Mouse (Mus musculus) liver, embryonic 15.5 days (tissue): ENCODE measurements around the gene Scd4. TPM values are rescaled to one million over a fixed set of nuclear protein-coding genes. Genes with fewer than 3 reads are reported as not detected.

Source experiments
- ATAC-seq: fragments of 200-750 bp; cut with Nextera tagmentation; 2 replicates; pipeline ENCODE4 v1.8.0; 2017; ENCODE audit warnings: moderate number of reproducible peaks, mild to moderate bottlenecking, moderate library complexity; ENCODE audit not compliant: insufficient read depth
- H3K27ac ChIP-seq: fragments of 300-500 bp; sonication (generic); replicated peaks from 2 replicates; pipeline ENCODE4 v1.5.1; 2015; ENCODE audit warnings: mild to moderate bottlenecking, inconsistent platforms
- H3K27me3 ChIP-seq: fragments of 300-500 bp; sonication (generic); 2 replicates; pipeline ENCODE4 v1.6.1; 2015; ENCODE audit warnings: mild to moderate bottlenecking, inconsistent platforms
- H3K36me3 ChIP-seq: fragments of 300-500 bp; sonication (generic); replicated peaks from 2 replicates; pipeline ENCODE4 v1.6.1; 2015; ENCODE audit warnings: moderate library complexity, mild to moderate bottlenecking, inconsistent platforms
- H3K4me1 ChIP-seq: fragments of 300-500 bp; sonication (generic); replicated peaks from 2 replicates; pipeline ENCODE4 v1.6.1; 2015; ENCODE audit warnings: inconsistent platforms
- H3K4me2 ChIP-seq: fragments of 300-500 bp; sonication (generic); 2 replicates; pipeline ENCODE4 v1.6.1; 2015; ENCODE audit warnings: moderate library complexity, mild to moderate bottlenecking, inconsistent platforms
- H3K4me3 ChIP-seq: fragments of 300-500 bp; sonication (generic); replicated peaks from 2 replicates; pipeline ENCODE4 v1.5.1; 2015; ENCODE audit warnings: mild to moderate bottlenecking, inconsistent platforms
- H3K9ac ChIP-seq: fragments of 300-500 bp; sonication (generic); 2 replicates; pipeline ENCODE4 v1.6.1; 2015; ENCODE audit warnings: moderate library complexity, mild to moderate bottlenecking, inconsistent platforms
- H3K9me3 ChIP-seq: fragments of 300-500 bp; sonication (generic); replicated peaks from 2 replicates; pipeline ENCODE4 v1.6.1; 2016; ENCODE audit warnings: inconsistent platforms
- WGBS: fragments of 180-500 bp; shearing (Covaris S2); methylation state at CpG from one replicate; pipeline ENCODE4 v1.1.7; 2015; ENCODE audit warnings: mixed read lengths; ENCODE audit not compliant: insufficient replicate concordance; 5-methylcytosine and 5-hydroxymethylcytosine counted together
- polyA plus RNA-seq: library from polyadenylated mRNA; unstranded; fragments of >200 nt; fragmentation: Nextera tagmentation; extraction: Ambion mirVana; gene quantifications from 2 replicates; pipeline ENCODE4 v1.2.1, GENCODE M21; 2015

Gene Scd4
- polyA plus RNA-seq, 1 experiment from 2014 or later: not detected

DNA sequence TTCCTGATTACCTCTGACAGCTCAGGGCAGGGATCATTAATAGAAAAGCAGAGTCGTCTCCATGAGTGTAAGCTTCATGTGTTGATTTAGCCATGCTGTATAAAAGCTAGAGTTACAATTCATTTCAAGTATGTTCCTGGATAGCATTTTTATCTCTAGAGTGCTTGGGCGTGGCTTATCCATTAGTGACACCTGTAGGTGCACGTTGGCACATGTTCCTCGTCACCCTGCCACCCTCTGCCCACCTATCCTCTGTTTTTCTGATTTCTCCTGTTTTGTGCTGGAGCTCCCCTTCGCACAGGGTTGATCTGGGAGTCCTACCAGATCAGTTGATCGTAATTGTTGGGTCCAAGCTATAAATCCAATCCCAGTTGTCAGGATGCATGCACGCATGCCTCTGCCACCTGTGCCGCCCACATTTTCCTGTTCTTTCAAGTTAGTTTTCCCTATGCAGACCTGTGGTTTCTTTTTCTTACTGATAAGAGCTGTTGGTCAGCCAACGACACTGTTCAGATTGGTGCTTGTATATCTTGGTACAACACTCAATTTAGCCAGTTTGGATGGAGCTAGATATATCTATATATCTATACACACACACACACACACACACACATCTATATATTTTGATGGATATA is 31.1 kb upstream of the Scd4 start:
- Histone ChIP-seq H3K4me3 (0 out of 2 replicates have a peak overlapping the region, but pooled peaks have one; percentile 4), H3K4me1 (peaks cover 70% of the 10 kb centered on the region), H3K36me3 (peaks cover 98% of the 10 kb centered on the region), H3K27me3 (no peaks in the 10 kb centered on the region), H3K9me3 (no peaks in the 10 kb centered on the region), H3K4me2 (peak overlapping the region; percentile 93), H3K27ac (peak overlapping the region; percentile 71), H3K9ac (0 out of 2 replicates have a peak overlapping the region, but pooled peaks have one; percentile 22)
- 27% methylated on average over 9 of the region's 9 CpGs for WGBS
- ATAC-seq: peak; percentile 64

DNA sequence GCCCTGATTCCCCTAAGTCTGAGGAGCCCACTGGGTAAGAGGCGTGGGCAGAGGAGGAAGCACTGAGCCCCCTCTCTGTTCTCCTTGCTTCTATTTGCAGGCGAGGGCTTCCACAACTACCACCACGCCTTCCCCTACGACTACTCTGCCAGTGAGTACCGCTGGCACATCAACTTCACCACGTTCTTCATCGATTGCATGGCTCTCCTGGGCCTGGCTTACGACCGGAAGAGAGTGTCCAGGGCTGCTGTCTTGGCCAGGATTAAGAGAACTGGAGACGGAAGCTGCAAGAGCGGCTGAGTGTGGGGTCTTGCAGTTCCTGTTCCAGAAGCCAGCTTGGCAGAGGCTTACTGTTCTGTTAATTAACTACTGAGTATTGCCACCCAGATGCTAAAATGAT is 30.0 kb upstream of the Scd4 start:
- 82% methylated on average over 11 of the region's 11 CpGs for WGBS
- H3K9ac ChIP-seq: no peak overlapping the region
- no peak overlapping the region for H3K4me2 ChIP-seq
- no peaks in the 10 kb centered on the region for H3K27me3 ChIP-seq
- H3K4me3 ChIP-seq: no peak overlapping the region
- H3K27ac ChIP-seq: no peak overlapping the region
- H3K9me3 ChIP-seq: no peaks in the 10 kb centered on the region
- H3K4me1 ChIP-seq: peaks cover 59% of the 10 kb centered on the region
- peaks cover 98% of the 10 kb centered on the region for H3K36me3 ChIP-seq
- no peak for ATAC-seq

DNA sequence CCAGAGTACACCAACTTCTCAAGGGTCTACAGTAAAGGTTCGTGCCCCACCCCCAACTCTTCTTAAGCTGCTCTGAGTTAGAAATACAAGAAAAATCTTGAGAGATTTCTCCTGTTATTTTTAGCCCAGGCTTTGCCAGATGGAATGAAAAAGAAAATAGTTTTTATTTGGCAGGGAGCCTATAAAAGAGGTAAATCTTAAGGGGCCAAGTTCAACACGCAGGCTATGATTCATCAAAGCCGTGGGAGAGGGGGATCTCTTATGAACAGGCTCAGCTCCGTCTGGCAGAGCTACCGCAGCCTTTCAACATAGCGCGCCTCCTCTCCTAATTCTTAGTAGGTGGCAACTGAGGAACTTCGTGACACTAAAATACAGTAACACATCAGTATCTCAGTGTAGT is 29.4 kb upstream of the Scd4 start:
- Histone ChIP-seq H3K4me1 (peaks cover 53% of the 10 kb centered on the region), H3K9me3 (no peaks in the 10 kb centered on the region), H3K36me3 (peaks cover 97% of the 10 kb centered on the region), H3K4me2 (no peak overlapping the region), H3K9ac (no peak overlapping the region), H3K4me3 (no peak overlapping the region), H3K27ac (no peak overlapping the region), H3K27me3 (no peaks in the 10 kb centered on the region)
- WGBS: 83% methylated on average over 8 of the region's 8 CpGs
- ATAC-seq: no peak

DNA sequence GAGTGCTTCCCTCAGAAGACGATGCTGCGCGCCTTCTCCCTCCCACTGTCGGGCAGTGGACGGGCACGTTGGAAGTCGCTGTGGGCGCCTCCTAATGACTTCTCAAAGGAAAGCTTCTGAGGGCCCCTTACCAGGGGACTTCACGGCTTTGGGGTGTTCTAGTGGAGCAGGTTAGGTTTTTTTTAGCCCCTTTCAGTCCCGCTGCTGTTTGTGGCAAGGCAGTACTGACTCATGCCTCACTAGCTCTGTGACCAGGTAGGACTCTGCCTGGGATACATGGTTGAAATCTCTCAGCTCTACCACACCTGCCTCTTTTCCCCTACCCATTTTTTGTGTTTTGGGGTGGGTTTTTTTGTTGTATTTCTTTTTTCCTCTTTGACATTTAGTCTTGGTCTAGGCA is 28.5 kb upstream of the Scd4 start:
- Histone ChIP-seq H3K9me3 (no peaks in the 10 kb centered on the region), H3K4me3 (no peak overlapping the region), H3K4me2 (no peak overlapping the region), H3K4me1 (peaks cover 44% of the 10 kb centered on the region), H3K9ac (no peak overlapping the region), H3K27ac (no peak overlapping the region), H3K27me3 (no peaks in the 10 kb centered on the region), H3K36me3 (peaks cover 95% of the 10 kb centered on the region)
- WGBS: 85% methylated on average over 10 of the region's 10 CpGs
- ATAC-seq: no peak

DNA sequence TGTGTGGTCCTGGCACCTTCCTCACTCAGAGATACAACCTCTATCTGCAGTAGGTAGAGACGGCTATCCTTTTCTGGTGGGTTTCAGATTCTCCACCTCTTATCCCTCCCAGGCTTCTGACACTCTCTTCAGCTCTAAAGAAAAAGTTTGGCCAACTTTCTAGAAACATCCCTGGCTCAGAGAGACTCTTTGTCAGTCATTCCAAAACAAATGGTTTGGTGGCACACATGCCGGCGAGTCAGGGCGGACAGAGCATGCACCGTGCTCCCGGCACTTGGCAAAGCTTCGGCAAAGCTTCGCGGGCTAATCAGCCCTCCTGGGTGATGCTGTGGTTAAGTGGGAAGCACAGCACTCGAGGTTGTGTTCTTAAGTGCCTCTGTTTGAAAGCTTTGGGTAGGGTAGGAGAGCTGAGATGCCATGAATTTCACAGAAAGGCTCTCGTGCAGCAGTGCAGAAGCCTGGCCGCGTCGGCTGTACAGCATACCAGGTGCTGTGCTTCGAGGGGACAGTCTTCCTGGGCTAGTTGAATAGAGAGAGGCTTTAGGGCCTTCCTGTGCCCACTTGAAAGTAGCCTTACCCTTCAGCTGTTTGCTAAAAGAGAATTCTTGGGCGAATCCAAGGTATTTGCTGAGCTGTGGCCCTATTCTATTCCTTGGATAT is 27.9 kb upstream of the Scd4 start:
- Histone ChIP-seq H3K27me3 (no peaks in the 10 kb centered on the region), H3K4me1 (peaks cover 38% of the 10 kb centered on the region), H3K9me3 (no peaks in the 10 kb centered on the region), H3K27ac (no peak overlapping the region; the same call in 1 of the 2 replicates), H3K9ac (no peak overlapping the region), H3K36me3 (peaks cover 91% of the 10 kb centered on the region), H3K4me2 (no peak overlapping the region), H3K4me3 (no peak overlapping the region)
- WGBS: 84% methylated on average over 16 of the region's 16 CpGs
- ATAC-seq: no peak

DNA sequence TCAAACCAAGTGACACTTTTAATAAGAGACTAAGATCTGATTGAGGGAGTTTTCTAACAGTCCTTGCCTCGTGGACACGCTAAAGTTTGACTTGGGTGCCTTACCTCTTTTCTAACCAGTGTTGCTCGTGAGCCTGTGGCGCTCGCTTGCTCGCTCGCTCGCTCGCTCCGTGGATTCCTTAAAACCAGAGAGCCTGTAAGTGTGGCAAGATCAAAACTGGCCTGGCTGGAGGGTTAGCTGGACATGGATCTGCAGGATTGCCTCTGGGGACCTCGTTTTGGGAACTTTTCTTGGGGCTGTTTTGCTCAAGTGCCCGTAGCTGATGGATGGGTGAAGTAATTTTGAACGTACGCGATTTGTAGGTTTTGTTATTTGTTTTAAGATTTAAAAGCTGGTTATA is 27.2 kb upstream of the Scd4 start:
- peaks cover 83% of the 10 kb centered on the region for H3K36me3 ChIP-seq
- H3K9me3 ChIP-seq: no peaks in the 10 kb centered on the region
- no peak overlapping the region for H3K4me3 ChIP-seq
- no peak overlapping the region for H3K4me2 ChIP-seq
- H3K9ac ChIP-seq: no peak overlapping the region
- H3K27ac ChIP-seq: no peak overlapping the region
- H3K4me1 ChIP-seq: peaks cover 33% of the 10 kb centered on the region
- WGBS: 86% methylated on average over 15 of the region's 15 CpGs
- no peaks in the 10 kb centered on the region for H3K27me3 ChIP-seq
- ATAC-seq: no peak

DNA sequence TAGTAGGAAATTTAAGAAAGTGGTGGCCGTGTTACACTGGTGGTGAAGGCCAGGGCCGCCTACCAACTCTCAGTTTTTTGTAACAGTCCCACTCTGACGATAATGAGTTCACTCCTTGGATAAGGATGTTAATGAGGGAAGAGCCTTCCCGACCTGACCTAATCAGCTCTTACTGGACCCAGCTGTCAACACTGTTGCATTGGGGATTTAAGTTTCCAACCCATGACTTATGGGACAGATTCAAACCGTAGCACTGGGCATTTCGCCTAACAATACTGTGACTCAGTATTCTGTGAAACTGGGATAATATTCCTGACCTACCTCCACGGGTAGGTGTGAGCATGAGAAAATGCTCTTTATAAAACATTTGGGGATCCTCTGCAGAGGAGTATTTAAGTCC is 26.7 kb upstream of the Scd4 start:
- H3K9ac ChIP-seq: no peak overlapping the region
- 68% methylated on average over 7 of the region's 7 CpGs for WGBS
- no peaks in the 10 kb centered on the region for H3K27me3 ChIP-seq
- peaks cover 33% of the 10 kb centered on the region for H3K4me1 ChIP-seq
- no peaks in the 10 kb centered on the region for H3K9me3 ChIP-seq
- peaks cover 79% of the 10 kb centered on the region for H3K36me3 ChIP-seq
- no peak overlapping the region for H3K4me2 ChIP-seq
- ATAC-seq: no peak
- H3K27ac ChIP-seq: no peak overlapping the region
- H3K4me3 ChIP-seq: no peak overlapping the region

DNA sequence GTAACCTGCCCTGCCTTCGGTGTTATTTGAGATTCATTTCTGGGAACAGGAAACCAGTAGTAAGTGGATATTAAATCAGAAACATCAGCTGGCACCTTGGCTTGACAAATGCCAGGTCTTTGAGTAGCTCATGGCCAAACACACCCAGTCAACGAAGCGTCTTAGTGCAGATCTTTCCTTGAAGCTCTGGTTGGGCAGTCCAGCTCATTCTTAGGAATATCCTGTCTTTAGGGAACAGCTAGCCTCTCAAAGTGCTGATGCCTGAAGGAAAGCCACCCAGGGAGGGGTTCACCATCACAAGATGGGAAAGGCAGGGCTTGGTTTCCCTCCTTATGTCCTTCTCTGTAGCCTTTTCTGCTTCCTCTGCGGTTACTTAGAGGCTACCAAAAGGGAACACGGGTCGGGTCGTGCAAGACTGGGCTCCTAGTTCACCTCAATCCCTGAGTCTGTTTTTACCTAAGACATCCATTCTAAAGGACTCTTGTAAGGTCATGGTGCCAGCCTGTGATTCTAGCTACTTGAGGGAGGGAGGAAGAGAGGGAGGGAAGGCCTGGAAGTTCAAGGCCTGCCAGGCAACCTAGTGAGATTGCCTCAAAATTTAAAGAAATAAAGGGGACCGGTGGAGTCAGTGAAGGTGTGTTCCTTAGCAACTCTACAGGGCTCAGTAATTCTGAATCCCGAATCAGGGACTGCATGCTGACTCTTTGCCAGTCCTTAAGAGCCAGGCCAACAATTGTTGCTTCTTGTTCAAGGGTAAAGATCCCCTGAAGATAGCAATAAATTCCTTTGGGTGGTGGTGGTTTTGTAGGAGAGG is 25.6 kb upstream of the Scd4 start:
- Histone ChIP-seq H3K36me3 (peaks cover 69% of the 10 kb centered on the region), H3K27ac (peak overlapping the region; percentile 16; the same call in 1 of the 2 replicates), H3K4me3 (no peak overlapping the region), H3K27me3 (no peaks in the 10 kb centered on the region), H3K4me2 (no peak overlapping the region), H3K9me3 (no peaks in the 10 kb centered on the region), H3K9ac (no peak overlapping the region), H3K4me1 (peaks cover 34% of the 10 kb centered on the region)
- no peak for ATAC-seq
- 72% methylated on average over 9 of the region's 9 CpGs for WGBS

DNA sequence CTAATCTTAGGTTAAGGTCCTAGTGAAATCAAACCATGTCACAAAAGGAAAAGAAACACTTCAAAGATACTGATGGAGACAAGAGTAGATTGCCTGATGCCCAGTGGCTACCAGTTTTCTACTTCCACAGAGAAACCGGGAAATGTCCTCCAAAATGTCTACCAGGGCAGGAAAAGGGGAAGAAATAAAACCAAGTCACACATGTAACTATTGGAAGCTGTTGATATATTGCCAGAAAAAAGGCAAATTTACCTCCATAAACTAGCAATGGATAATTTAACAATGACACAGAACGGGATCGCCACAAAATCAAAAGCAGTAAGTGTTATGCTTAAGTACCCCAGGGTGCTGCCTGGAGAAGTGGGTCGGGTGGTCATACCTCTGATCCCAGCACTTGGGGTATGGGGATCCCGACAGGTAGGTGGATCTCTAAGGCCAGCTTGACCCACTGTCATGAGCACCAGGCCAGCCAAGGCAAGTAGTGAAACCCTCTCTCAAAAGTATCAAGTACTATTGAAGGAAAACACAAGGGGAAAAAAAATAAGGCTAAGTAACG is 24.9 kb upstream of the Scd4 start:
- Histone ChIP-seq H3K9ac (no peak overlapping the region), H3K27ac (no peak overlapping the region), H3K4me3 (no peak overlapping the region), H3K9me3 (no peaks in the 10 kb centered on the region), H3K27me3 (no peaks in the 10 kb centered on the region), H3K36me3 (peaks cover 62% of the 10 kb centered on the region), H3K4me1 (peaks cover 31% of the 10 kb centered on the region), H3K4me2 (no peak overlapping the region)
- ATAC-seq: no peak
- 75% methylated on average over 6 of the region's 6 CpGs for WGBS

DNA sequence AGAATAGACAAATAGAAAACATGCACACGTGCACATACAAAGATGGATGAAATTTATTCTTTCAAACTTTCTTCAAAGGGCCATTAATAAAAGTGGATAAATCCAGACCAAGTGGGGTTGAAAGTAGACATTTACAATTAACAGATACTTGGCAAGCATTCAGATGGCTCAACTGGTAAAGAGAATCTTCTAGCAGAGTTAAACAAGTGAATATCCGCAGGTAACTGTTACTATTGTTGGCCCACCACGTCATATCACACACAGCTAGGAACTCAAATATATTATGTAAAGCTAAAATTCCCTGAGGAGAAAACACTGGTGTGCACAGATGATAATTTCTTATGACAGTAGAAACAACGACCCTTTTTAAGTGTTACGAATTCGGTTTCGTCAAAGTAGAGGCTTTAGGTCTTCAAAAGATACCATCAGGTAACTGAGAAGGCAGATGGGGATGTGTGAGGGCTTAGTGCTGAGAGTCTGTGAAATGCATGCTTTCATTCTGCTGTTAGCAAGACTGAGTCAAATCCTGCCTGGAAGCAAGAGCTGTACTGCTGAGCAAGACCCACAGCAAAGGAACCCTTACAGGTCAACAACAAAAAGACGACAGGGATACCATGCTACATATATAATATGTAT is 24.2 kb upstream of the Scd4 start:
- 77% methylated on average over 8 of the region's 8 CpGs for WGBS

More for the DNA sequence above, 24.2 kb upstream of the Scd4 start:
- Histone ChIP-seq H3K27me3 (no peaks in the 10 kb centered on the region), H3K9me3 (no peaks in the 10 kb centered on the region), H3K4me2 (no peak overlapping the region), H3K4me1 (peaks cover 33% of the 10 kb centered on the region), H3K4me3 (no peak overlapping the region), H3K27ac (no peak overlapping the region), H3K9ac (no peak overlapping the region), H3K36me3 (peaks cover 55% of the 10 kb centered on the region)
- ATAC-seq: no peak
